Mouse (Mus musculus): ENCODE data around the gene Olfr1420. TPM values are rescaled to one million over a fixed set of nuclear protein-coding genes. Genes with fewer than 3 reads are reported as not detected.
"Not testable (repeated sequence)": the region's sequence is repeated elsewhere in the genome, so short reads cannot be mapped to it uniquely, and the experiment has no call there.

The Olfr1420 gene
- polyA plus RNA-seq, 1 experiment from 2014 or later = not detected

DNA sequence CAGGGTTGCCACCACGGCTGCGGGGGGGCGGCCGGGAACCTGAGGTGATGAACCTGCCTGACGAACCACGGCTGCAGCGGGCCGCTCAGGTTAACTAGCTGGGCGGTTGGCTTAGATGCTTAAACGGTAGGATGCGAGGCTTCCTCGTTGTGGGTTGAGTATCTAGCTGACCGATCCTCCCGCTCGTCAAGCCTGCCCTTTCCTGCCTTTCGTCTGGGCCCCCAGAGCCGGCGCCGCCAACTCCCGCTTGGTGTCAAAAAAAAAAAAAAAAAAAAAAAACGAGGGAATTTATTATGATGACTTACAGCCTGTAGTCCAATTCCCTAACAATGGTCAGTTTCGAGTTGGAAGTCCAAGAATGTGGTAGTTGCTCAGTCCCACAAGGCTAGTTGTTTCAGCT is 8.0 kb upstream of the Olfr1420 start:
- ATAC-seq (ENCODE audit: low FRiP score, low TSS enrichment); DNase-seq; H3K4me3 ChIP-seq (replicated peaks; ENCODE audit: low read depth, low read length); H3K27me3 ChIP-seq (ENCODE audit: control insufficient read depth, insufficient read depth, low read length); H3K36me3 ChIP-seq (ENCODE audit: control insufficient read depth, insufficient read depth, low read length); H3K27ac ChIP-seq (replicated peaks; ENCODE audit: low read depth, low read length); H3K4me2 ChIP-seq (ENCODE audit: low read length); H3K9me3 ChIP-seq (ENCODE audit: control insufficient read depth, low read length); H3K9ac ChIP-seq (replicated peaks; ENCODE audit: low read length); H3K4me1 ChIP-seq (ENCODE audit: control insufficient read depth, insufficient read depth, low read length): not testable (repeated sequence)
- WGBS = 72% methylated on average over 22 of the region's 22 CpGs

DNA sequence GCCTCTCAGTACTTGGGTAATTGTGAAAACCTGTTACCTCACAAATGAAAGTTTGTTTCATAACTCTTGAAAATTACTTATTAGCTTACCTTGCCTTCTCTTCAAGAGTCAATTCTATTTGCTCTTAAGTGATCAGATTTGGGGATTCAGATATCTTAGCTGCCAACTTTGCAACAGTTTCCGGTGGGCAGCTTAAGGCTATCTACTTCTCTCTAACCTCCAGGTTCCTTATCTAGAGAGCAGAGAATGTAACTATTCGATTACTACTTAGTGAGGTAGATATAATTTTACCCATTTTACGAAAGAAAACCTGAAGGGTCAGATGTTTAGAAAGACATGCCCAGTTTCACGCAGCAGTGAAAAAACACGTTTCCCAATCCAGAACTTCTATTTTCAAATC is 24.7 kb downstream of the Olfr1420 start:
- peaks cover 21% of the 10 kb centered on the region for H3K4me1 ChIP-seq (ENCODE audit: control insufficient read depth, insufficient read depth, low read length)
- 96% methylated on average over 5 of the region's 5 CpGs for WGBS
- peak overlapping the region; percentile 61 for H3K9ac ChIP-seq (replicated peaks; ENCODE audit: low read length)
- peak overlapping the region; percentile 80 for H3K4me3 ChIP-seq (replicated peaks; ENCODE audit: low read depth, low read length)
- H3K36me3 ChIP-seq (ENCODE audit: control insufficient read depth, insufficient read depth, low read length) = peaks cover 16% of the 10 kb centered on the region
- no peak overlapping the region; the same call in 1 of the 2 replicates for H3K27ac ChIP-seq (replicated peaks; ENCODE audit: low read depth, low read length)
- H3K9me3 ChIP-seq (ENCODE audit: control insufficient read depth, low read length) = no peaks in the 10 kb centered on the region
- ATAC-seq (ENCODE audit: low FRiP score, low TSS enrichment) (no peak), DNase-seq (no peak)
- H3K27me3 ChIP-seq (ENCODE audit: control insufficient read depth, insufficient read depth, low read length) = no peaks in the 10 kb centered on the region
- H3K4me2 ChIP-seq (ENCODE audit: low read length) = peak overlapping the region; percentile 86

- peaks cover 18% of the 10 kb centered on the region for H3K36me3 ChIP-seq (ENCODE audit: control insufficient read depth, insufficient read depth, low read length)
- peak overlapping the region; percentile 80 for H3K4me3 ChIP-seq (replicated peaks; ENCODE audit: low read depth, low read length)
- peak; percentile 15 for ATAC-seq (ENCODE audit: low FRiP score, low TSS enrichment)
- no peaks in the 10 kb centered on the region for H3K27me3 ChIP-seq (ENCODE audit: control insufficient read depth, insufficient read depth, low read length)
- no peaks in the 10 kb centered on the region for H3K9me3 ChIP-seq (ENCODE audit: control insufficient read depth, low read length)
- 6% methylated on average over 17 of the region's 17 CpGs for WGBS
- peaks cover 25% of the 10 kb centered on the region for H3K4me1 ChIP-seq (ENCODE audit: control insufficient read depth, insufficient read depth, low read length)
- no peak for DNase-seq
- H3K4me2 ChIP-seq (ENCODE audit: low read length) = peak overlapping the region; percentile 86
- H3K27ac ChIP-seq (replicated peaks; ENCODE audit: low read depth, low read length) = peak overlapping the region; percentile 87
- H3K9ac ChIP-seq (replicated peaks; ENCODE audit: low read length) = peak overlapping the region; percentile 61
Measured at GRCm38 (mm10) chr19:11911603-11912002, 25.2 kb downstream of the Olfr1420 start.

- H3K27ac ChIP-seq (replicated peaks; ENCODE audit: low read depth, low read length) = peak within 1 kb of the TSS; percentile 87
- DNase-seq = peak; percentile 99
- H3K27me3 ChIP-seq (ENCODE audit: control insufficient read depth, insufficient read depth, low read length) = no peaks in the 10 kb centered on the region
- peak within 1 kb of the TSS; percentile 80 for H3K4me3 ChIP-seq (replicated peaks; ENCODE audit: low read depth, low read length)
- peak within 1 kb of the TSS; percentile 76 for H3K9ac ChIP-seq (replicated peaks; ENCODE audit: low read length)
- WGBS = under 1% methylated on average over 53 of the region's 53 CpGs
- peaks cover 27% of the 10 kb centered on the region for H3K4me1 ChIP-seq (ENCODE audit: control insufficient read depth, insufficient read depth, low read length)
- peaks cover 19% of the 10 kb centered on the region for H3K36me3 ChIP-seq (ENCODE audit: control insufficient read depth, insufficient read depth, low read length)
- ATAC-seq (ENCODE audit: low FRiP score, low TSS enrichment) = peak; percentile 97
- no peaks in the 10 kb centered on the region for H3K9me3 ChIP-seq (ENCODE audit: control insufficient read depth, low read length)
- peak within 1 kb of the TSS; percentile 86 for H3K4me2 ChIP-seq (ENCODE audit: low read length)
Measured at GRCm38 (mm10) chr19:11912037-11912532, 25.7 kb downstream of the Olfr1420 start, which contains the start of gene Patl1. Gene Patl1 (plus strand): TSS chr19:11912399.

DNA sequence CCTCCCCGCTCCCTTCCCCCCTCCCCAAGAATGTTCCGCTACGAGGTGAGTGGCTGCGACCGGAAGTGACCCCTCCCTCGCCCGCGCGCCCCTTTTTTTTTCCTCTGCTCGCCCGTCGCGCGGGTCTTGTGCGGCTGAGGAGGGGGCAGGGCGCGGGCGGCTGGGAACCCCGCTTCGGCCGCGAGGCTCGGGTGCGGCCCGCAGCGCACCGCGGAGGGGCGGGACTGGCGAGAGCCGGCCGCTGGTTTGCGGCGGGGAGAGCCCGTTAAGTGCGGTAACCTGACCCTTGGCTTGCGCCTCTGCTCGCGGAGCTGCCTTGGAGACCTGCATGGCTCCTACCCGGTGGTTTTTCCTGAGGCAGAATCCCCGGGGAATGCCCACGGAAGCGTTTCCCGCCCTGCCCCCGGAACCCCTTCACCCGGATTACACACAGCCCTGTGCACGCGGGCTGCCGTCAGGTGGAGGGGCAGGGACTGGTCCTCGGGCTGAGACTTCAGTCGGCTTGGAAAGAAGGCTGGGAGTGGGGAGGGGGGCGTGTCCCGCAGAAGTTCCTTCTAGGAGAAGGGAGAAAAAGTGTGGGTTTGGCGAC is 26.3 kb downstream of the Olfr1420 start:
- Histone ChIP-seq H3K4me2 (ENCODE audit: low read length) (peak overlapping the region; percentile 86), H3K9me3 (ENCODE audit: control insufficient read depth, low read length) (no peaks in the 10 kb centered on the region), H3K27ac (replicated peaks; ENCODE audit: low read depth, low read length) (peak overlapping the region; percentile 87), H3K4me1 (ENCODE audit: control insufficient read depth, insufficient read depth, low read length) (peaks cover 27% of the 10 kb centered on the region), H3K27me3 (ENCODE audit: control insufficient read depth, insufficient read depth, low read length) (no peaks in the 10 kb centered on the region), H3K36me3 (ENCODE audit: control insufficient read depth, insufficient read depth, low read length) (peaks cover 24% of the 10 kb centered on the region), H3K4me3 (replicated peaks; ENCODE audit: low read depth, low read length) (peak overlapping the region; percentile 80), H3K9ac (replicated peaks; ENCODE audit: low read length) (peak overlapping the region; percentile 76)
- DNase-seq (no peak), ATAC-seq (ENCODE audit: low FRiP score, low TSS enrichment) (no peak; the same call in none of the 2 replicates)
- under 1% methylated on average over 51 of the region's 54 CpGs for WGBS

DNA sequence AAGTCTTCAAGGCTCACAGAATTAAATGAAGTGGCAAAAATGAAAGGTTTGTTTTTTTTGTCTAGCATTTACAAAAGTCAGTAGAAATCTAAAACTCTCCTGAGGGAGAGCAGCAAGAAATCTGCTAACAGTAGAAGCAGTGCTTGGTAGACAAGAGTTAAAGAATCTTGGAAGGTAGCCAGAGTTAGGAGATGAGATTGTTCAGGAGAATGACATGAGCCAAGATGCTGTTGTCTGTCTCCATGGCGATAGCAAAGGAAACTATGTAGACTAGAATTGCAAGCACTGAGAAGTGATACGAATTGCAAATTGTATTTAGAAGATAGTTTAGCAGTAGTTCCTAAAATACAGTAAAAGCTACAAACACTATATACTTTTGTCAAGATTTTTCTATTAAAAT is 29.4 kb downstream of the Olfr1420 start:
- Histone ChIP-seq H3K4me2 (ENCODE audit: low read length) (0 out of 2 replicates have a peak overlapping the region, but pooled peaks have one; percentile 6), H3K36me3 (ENCODE audit: control insufficient read depth, insufficient read depth, low read length) (peaks cover 37% of the 10 kb centered on the region)
- peak; percentile 80 for DNase-seq

DNA sequence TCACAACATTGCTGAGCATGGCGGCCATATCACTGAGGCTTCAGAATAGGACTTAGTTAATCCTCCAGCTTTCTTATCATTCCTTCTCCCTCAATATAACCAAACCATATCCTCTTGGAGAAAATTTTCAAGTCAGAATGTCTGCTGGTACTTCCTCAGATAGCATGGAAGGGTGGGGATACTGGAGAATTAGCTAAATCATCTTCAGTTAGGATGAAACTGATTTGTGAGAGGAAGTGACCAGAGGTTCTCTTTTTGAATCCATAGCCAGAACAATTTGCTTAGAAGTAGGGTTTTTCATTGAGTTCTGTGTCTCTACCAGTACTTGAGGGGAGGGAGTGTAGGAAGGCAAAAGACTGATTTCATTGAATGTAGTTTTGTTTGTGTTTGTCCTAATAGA is 35.7 kb downstream of the Olfr1420 start:
- ATAC-seq (ENCODE audit: low FRiP score, low TSS enrichment) = no peak
- 95% methylated on average over 1 of the region's 1 CpGs for WGBS

More for the DNA sequence above, 29.4 kb downstream of the Olfr1420 start:
- peaks cover 27% of the 10 kb centered on the region for H3K4me1 ChIP-seq (ENCODE audit: control insufficient read depth, insufficient read depth, low read length)
- H3K9ac ChIP-seq (replicated peaks; ENCODE audit: low read length) = no peak overlapping the region
- no peak for ATAC-seq (ENCODE audit: low FRiP score, low TSS enrichment)
- no peaks in the 10 kb centered on the region for H3K27me3 ChIP-seq (ENCODE audit: control insufficient read depth, insufficient read depth, low read length)
- no peak overlapping the region for H3K4me3 ChIP-seq (replicated peaks; ENCODE audit: low read depth, low read length)
- no peaks in the 10 kb centered on the region for H3K9me3 ChIP-seq (ENCODE audit: control insufficient read depth, low read length)
- 30% methylated on average over 2 of the region's 2 CpGs for WGBS
- no peak overlapping the region for H3K27ac ChIP-seq (replicated peaks; ENCODE audit: low read depth, low read length)

DNA sequence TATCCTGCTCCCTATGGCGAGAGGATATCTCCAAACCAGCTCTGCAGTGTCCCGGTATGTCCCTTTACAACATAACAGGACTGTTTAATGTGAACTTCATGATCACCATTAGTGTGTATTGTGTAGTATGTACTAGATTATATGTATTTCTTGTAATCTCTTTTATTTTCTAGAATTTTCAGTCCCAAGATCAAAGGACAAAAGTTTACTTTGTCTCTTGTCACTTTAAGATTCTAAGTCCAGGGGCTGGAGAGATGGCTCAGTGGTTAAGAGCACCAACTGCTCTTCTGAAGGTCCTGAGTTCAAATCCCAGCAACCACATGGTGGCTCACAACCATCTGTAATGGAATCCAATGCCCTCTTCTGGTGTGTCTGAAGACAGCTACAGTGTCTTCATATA is 36.1 kb downstream of the Olfr1420 start:
- H3K4me3 ChIP-seq (replicated peaks; ENCODE audit: low read depth, low read length); H3K4me2 ChIP-seq (ENCODE audit: low read length); ATAC-seq (ENCODE audit: low FRiP score, low TSS enrichment); DNase-seq; H3K9ac ChIP-seq (replicated peaks; ENCODE audit: low read length); H3K27ac ChIP-seq (replicated peaks; ENCODE audit: low read depth, low read length); H3K27me3 ChIP-seq (ENCODE audit: control insufficient read depth, insufficient read depth, low read length); H3K4me1 ChIP-seq (ENCODE audit: control insufficient read depth, insufficient read depth, low read length); H3K9me3 ChIP-seq (ENCODE audit: control insufficient read depth, low read length): not testable (repeated sequence)
- WGBS = 97% methylated on average over 2 of the region's 2 CpGs
- H3K36me3 ChIP-seq (ENCODE audit: control insufficient read depth, insufficient read depth, low read length) = peaks cover 71% of the 10 kb centered on the region

More for the DNA sequence above, 35.7 kb downstream of the Olfr1420 start:
- H3K27me3 ChIP-seq (ENCODE audit: control insufficient read depth, insufficient read depth, low read length) = no peaks in the 10 kb centered on the region
- no peak overlapping the region for H3K9ac ChIP-seq (replicated peaks; ENCODE audit: low read length)
- H3K27ac ChIP-seq (replicated peaks; ENCODE audit: low read depth, low read length) = no peak overlapping the region
- DNase-seq = no peak
- no peak overlapping the region for H3K4me2 ChIP-seq (ENCODE audit: low read length)
- peaks cover 71% of the 10 kb centered on the region for H3K36me3 ChIP-seq (ENCODE audit: control insufficient read depth, insufficient read depth, low read length)
- no peaks in the 10 kb centered on the region for H3K4me1 ChIP-seq (ENCODE audit: control insufficient read depth, insufficient read depth, low read length)
- no peak overlapping the region for H3K4me3 ChIP-seq (replicated peaks; ENCODE audit: low read depth, low read length)
- H3K9me3 ChIP-seq (ENCODE audit: control insufficient read depth, low read length) = no peaks in the 10 kb centered on the region

- no peak overlapping the region for H3K4me3 ChIP-seq (replicated peaks; ENCODE audit: low read depth, low read length)
- H3K27ac ChIP-seq (replicated peaks; ENCODE audit: low read depth, low read length) = no peak overlapping the region
- 96% methylated on average over 2 of the region's 2 CpGs for WGBS
- peaks cover 87% of the 10 kb centered on the region for H3K36me3 ChIP-seq (ENCODE audit: control insufficient read depth, insufficient read depth, low read length)
- no peaks in the 10 kb centered on the region for H3K4me1 ChIP-seq (ENCODE audit: control insufficient read depth, insufficient read depth, low read length)
- H3K4me2 ChIP-seq (ENCODE audit: low read length) = no peak overlapping the region
- no peak for ATAC-seq (ENCODE audit: low FRiP score, low TSS enrichment)
- no peak for DNase-seq
- no peaks in the 10 kb centered on the region for H3K27me3 ChIP-seq (ENCODE audit: control insufficient read depth, insufficient read depth, low read length)
- H3K9me3 ChIP-seq (ENCODE audit: control insufficient read depth, low read length) = no peaks in the 10 kb centered on the region
- H3K9ac ChIP-seq (replicated peaks; ENCODE audit: low read length) = no peak overlapping the region
Measured at GRCm38 (mm10) chr19:11926380-11926779, 40.0 kb downstream of the Olfr1420 start.

All from midbrain, embryonic 14.5 days (tissue).